Mouse (Mus musculus): ENCODE measurements at regions not wholly inside any gene's neighbourhood (a gene's known extent, or its start where the extent isn't known, plus 50 kb on each side); places are given as distances from the start of the nearest gene placed in this dataset.
A peak's percentile ranks its signal among the peaks of the same experiment; 100 is the strongest.

- peak; percentile 2 to 37 for DNase-seq (ENCODE audit: low spot score in 2 of 2)
Observed at GRCm38 (mm10) chr15:96115196-96115595, 172.1 kb upstream of the Arid2 start.

GRCm38 (mm10) chr15:96119240-96119639 is 168.1 kb upstream of the Arid2 start:
- DNase-seq (ENCODE audit: low spot score in 2 of 2), result no peak

GRCm38 (mm10) chr15:96124397-96124796 is 162.9 kb upstream of the Arid2 start:
- no peak for DNase-seq (ENCODE audit: low spot score in 2 of 2)

- no peak for DNase-seq (ENCODE audit: low spot score in 2 of 2)
Observed at GRCm38 (mm10) chr15:96129699-96130098, 157.6 kb upstream of the Arid2 start.

GRCm38 (mm10) chr15:96130531-96130930 is 156.8 kb upstream of the Arid2 start:
- DNase-seq (ENCODE audit: low spot score in 2 of 2), result no peak

GRCm38 (mm10) chr15:96131582-96132091 is 155.7 kb upstream of the Arid2 start:
- no peak for DNase-seq (ENCODE audit: low spot score in 2 of 2)

- DNase-seq (ENCODE audit: low spot score in 2 of 2), result peak; percentile 29 to 37
Observed at GRCm38 (mm10) chr15:96132636-96133035, 154.7 kb upstream of the Arid2 start.

GRCm38 (mm10) chr15:96135250-96135731 is 152.0 kb upstream of the Arid2 start:
- no peak for DNase-seq (ENCODE audit: low spot score in 2 of 2)

GRCm38 (mm10) chr15:96135816-96136215 is 151.5 kb upstream of the Arid2 start:
- no peak for DNase-seq (ENCODE audit: low spot score in 2 of 2)

- DNase-seq (ENCODE audit: low spot score in 2 of 2), result no peak
Observed at GRCm38 (mm10) chr15:96137534-96137933, 149.8 kb upstream of the Arid2 start.

- DNase-seq (ENCODE audit: low spot score in 2 of 2), result no peak
Observed at GRCm38 (mm10) chr15:96137945-96138344, 149.4 kb upstream of the Arid2 start.

GRCm38 (mm10) chr15:96153489-96153888 is 133.8 kb upstream of the Arid2 start:
- no peak for DNase-seq (ENCODE audit: low spot score in 2 of 2)

GRCm38 (mm10) chr15:96158321-96158720 is 129.0 kb upstream of the Arid2 start:
- DNase-seq (ENCODE audit: low spot score in 2 of 2), result no peak

GRCm38 (mm10) chr15:96164771-96165431 is 122.4 kb upstream of the Arid2 start:
- DNase-seq (ENCODE audit: low spot score in 2 of 2), result peak; percentile 51 to 72

GRCm38 (mm10) chr15:96167256-96167655 is 120.1 kb upstream of the Arid2 start:
- DNase-seq (ENCODE audit: low spot score in 2 of 2), result no peak

GRCm38 (mm10) chr15:96169726-96170467 is 117.4 kb upstream of the Arid2 start:
- DNase-seq (ENCODE audit: low spot score in 2 of 2), result no peak

GRCm38 (mm10) chr15:96170986-96171769 is 116.1 kb upstream of the Arid2 start:
- DNase-seq (ENCODE audit: low spot score in 2 of 2), result peak in 1 of 2 experiments; percentile 22

GRCm38 (mm10) chr15:96177911-96178310 is 109.4 kb upstream of the Arid2 start:
- no peak for DNase-seq (ENCODE audit: low spot score in 2 of 2)

- no peak for DNase-seq (ENCODE audit: low spot score in 2 of 2)
Observed at GRCm38 (mm10) chr15:96178374-96179109, 108.8 kb upstream of the Arid2 start.

GRCm38 (mm10) chr15:96179511-96179910 is 107.8 kb upstream of the Arid2 start:
- no peak for DNase-seq (ENCODE audit: low spot score in 2 of 2)

- no peak for DNase-seq (ENCODE audit: low spot score in 2 of 2)
Observed at GRCm38 (mm10) chr15:96180036-96180435, 107.3 kb upstream of the Arid2 start.
